Mouse (Mus musculus) ovary, adult 10 weeks (tissue): ENCODE results near the gene Thap3. TPM values are rescaled to one million over a fixed set of nuclear protein-coding genes. Genes with fewer than 3 reads are reported as not detected.

Experiments used
- polyA plus RNA-seq: library from polyadenylated mRNA; stranded (reverse); fragments of 350-450 nt; fragmentation: Illumina TruSeq; extraction: RNeasy Lipid Tissue Mini Kit (QIAGEN cat#74804); gene quantifications from one replicate; pipeline ENCODE4 v1.2.3, GENCODE M21; 2014

Thap3 gene
- not detected for polyA plus RNA-seq

DNA sequence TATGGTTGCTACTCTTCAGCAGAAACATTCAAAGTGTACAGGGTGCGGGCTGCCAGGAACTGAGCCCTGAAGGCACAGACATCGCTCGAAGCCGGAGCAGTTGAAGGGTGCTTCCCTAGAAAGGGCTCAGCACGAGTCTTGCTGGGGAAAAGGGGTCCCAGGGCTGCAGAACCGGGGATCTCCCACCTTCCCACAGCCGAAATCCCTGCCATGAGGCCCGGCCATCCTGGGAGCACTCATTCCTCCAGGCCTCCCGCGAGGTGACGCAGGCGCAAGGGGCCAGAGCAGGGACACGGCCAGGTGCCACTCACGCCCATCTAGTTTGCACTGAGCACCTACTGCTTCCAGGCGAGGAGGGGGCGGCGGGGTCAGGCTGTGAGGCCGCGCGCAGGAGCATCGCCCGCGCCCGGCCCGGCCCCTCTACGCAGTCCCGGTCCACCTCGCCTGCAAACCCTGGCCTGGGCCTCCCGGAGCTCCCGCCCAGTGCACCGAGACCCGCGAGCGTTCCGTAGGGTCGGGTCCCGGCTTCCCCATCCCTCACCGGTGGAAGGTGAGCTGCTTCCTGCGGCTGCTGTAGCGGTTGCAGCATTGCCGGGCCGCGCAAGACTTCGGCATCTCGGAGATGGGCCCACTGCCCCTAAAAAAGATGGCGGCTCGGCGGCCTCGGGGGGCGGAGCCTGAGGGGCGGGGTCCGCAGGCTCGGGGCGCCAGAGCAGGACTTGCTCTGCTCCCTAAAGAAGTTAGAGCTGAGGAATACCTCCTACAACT, at the start of gene Thap3:
Gene Thap3 (minus strand): TSS at position 656 of the 768 bp plus-strand sequence.

DNA sequence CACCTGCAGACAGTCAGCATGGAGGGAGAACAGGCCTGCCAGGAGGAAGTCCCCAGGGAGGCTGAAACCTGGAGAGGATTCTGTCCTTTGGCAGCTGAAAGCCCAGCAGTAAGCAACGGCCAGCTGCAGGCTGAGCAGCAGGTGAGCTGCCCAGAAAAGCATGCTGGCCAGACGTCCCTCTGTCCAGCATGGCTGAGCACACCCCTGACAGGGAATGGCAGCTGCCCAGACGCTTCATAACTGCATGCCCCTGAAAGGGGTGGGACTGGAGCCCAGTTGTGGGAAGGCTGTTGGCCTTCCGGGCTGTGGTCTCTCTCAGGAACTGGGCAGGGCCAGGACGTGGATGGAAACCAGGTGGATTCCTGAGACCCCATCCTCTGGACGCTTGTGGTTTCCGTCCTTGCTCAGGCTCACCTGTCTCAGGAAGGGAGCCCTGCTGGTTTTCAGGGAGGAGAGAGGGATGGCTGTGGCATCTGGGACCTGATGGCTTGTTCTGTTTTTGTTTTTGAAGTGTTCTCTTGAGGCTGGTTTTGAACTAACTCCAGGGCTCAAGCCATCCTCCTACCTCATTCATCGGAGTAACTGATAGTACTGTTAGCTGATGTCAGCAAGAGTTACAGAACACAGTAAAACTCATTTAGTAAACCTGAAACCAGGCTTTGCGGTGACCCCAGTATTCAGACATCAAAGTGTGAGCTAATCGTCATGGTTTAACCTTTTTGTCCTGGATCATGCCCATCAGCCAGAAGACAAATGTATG, 49.6 kb upstream of the Thap3 start, which contains the start of gene Tas1r1:
Gene Tas1r1 (minus strand): TSS at position 344 of the 760 bp plus-strand sequence.

DNA sequence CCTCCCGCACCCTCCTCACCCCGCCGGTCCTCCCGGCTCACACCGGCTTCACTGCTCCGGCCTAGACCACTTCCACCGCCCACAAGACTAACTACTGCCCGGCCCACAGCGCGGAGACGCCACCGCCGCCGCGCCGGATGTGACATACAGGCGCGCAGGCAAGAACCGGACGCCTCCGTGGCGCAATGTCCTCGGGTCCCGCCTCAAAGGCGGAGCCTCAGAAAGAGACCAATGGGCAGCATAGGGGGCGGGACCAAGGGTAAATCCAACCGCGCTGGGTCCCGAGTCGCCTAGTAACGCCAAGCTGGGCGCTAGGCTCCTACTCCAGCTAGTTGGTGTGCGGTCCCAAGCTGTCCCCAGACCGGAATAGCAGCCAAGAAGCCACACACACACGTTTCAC, 38.7 kb upstream of the Thap3 start, which contains the start of gene Zbtb48:
Gene Zbtb48 (minus strand): TSS at position 148 of the 400 bp plus-strand sequence.

DNA sequence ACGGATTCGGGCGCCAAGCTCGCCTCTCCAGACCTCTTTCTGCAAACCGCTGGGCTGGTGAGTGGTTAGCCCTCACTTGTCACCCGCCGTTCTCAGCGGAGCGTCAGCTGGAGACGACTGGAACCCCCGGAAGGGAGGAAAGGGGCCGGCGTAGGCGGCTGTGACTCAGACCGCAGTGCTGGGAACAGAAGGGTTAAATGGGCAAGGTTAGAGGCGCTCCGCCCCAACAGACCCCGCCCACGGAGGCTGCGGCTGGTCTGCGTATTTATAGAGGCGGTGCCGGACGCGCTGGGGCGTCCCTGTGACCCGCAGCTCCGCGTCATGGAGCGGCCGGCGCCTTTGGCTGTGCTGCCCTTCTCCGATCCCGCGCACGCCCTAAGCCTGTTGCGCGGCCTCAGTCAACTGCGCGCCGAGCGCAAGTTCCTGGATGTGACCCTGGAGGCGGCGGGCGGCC, 19.9 kb upstream of the Thap3 start, which contains the start of gene Klhl21:
Gene Klhl21 (plus strand): TSS at position 182 of the 454 bp plus-strand sequence.

DNA sequence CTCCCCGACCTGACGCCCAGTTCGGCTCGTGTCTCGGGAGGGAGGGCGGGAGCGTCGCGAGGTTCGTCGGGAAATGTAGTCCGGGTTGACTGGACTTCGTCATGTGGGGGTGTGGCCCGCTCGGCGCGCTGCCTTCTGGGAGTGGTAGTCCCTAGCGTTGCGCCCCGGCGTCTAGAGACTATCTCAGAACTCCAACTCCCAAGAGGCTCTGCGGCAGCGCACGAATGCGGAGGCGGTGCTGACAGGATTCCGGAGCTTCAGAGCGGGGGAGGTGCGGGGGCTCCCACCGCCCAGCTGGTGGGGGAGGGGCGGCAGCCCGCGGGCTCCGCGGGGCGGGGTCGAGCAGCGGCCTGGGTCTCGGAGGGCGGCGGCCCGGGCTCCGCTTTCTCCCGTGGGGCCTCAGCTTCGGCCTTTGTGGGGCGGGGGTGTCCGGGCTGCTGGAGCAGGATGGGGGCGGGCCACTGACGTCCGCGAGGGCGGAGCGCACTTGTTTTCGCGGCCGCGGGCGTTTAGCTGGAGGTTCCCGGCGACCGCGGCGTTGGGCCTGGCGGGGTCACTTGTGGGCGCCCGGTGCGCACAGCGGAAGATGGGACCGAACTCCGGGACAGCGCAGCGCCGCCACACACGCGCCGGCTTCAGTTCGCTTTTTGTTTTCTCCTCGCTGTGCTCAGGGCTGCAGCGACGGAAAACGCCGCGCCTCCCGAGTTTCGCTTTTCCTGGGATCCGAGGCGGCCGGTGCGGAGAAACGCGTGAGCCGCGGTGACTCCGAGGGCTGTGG, 7.6 kb upstream of the Thap3 start, which contains the start of gene Phf13:
Gene Phf13 (minus strand): TSS at position 86 of the 778 bp plus-strand sequence.

DNA sequence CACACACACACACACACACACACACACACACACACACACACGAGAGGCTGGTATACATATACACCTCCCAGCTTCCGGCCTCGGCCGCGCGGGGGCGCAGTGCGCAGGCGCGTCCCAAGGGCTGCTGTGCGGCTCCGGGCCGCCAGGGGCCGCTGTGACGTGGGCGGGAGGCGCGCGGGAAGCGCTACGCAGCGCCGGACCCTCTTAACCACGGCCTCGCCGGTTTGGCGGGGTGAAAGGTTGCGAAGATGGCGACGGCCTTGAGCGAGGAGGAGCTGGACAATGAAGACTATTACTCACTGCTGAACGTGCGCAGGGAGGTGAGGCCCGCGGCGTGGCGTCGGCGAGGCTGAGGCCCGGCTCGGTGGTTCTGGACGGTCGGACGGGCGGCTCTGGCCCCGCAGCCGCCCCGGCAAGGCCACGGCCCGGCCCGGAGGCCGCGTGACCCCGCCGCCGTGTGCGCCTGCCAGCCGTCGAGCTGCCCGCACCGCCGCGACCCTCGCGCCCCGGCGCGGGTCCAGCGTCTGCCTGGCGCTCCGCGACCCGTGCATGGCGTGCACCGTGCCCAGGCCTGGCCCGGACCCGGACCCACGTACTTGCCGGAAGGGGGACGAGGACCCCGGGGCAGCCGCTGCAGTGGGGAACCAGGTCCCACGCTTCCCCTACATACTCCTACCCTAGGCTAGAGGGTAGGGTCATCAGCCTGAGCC, 55.1 kb downstream of the Thap3 start, which contains the start of gene Dnajc11:
Gene Dnajc11 (plus strand): TSS at position 187 of the 710 bp plus-strand sequence.

Other genes with a start within 250 kb of the Thap3 start
- gene Camta1, start 127.1 kb downstream of the Thap3 start, polyA plus RNA-seq: 170 TPM
- 37.3 TPM for gene Dnajc11, start 55.3 kb downstream of the Thap3 start, polyA plus RNA-seq
- 45.5 TPM for gene Phf13, start 7.3 kb upstream of the Thap3 start, polyA plus RNA-seq
- gene Klhl21, start 19.8 kb upstream of the Thap3 start, polyA plus RNA-seq: 3.6 TPM
- 2.2 TPM for gene Zbtb48, start 38.7 kb upstream of the Thap3 start, polyA plus RNA-seq
- not detected for gene Tas1r1, start 49.6 kb upstream of the Thap3 start, polyA plus RNA-seq
- 25.6 TPM for gene Nol9, start 50.3 kb upstream of the Thap3 start, polyA plus RNA-seq
- gene Plekhg5, start 83.5 kb upstream of the Thap3 start, polyA plus RNA-seq: 0.11 TPM
- gene Tnfrsf25, start 126.9 kb upstream of the Thap3 start, polyA plus RNA-seq: not detected
- 0.43 TPM for gene Espn, start 163.4 kb upstream of the Thap3 start, polyA plus RNA-seq
- gene Hes2, start 169.9 kb upstream of the Thap3 start, polyA plus RNA-seq: not detected
- gene Acot7, start 189.1 kb upstream of the Thap3 start, polyA plus RNA-seq: 0.46 TPM